Mouse (Mus musculus) ES-CJ7 (cell line): Measurements from ENCODE around the gene Sort1.
"Not testable (repeated sequence)": the region's sequence is repeated elsewhere in the genome, so short reads cannot be mapped to it uniquely, and the experiment has no call there.

ENCODE experiments used
- DNase-seq: peaks from one replicate; pipeline ENCODE4 v3.0.0; 2011; ENCODE audit warnings: low read depth, low spot score

Sort1 gene

DNA sequence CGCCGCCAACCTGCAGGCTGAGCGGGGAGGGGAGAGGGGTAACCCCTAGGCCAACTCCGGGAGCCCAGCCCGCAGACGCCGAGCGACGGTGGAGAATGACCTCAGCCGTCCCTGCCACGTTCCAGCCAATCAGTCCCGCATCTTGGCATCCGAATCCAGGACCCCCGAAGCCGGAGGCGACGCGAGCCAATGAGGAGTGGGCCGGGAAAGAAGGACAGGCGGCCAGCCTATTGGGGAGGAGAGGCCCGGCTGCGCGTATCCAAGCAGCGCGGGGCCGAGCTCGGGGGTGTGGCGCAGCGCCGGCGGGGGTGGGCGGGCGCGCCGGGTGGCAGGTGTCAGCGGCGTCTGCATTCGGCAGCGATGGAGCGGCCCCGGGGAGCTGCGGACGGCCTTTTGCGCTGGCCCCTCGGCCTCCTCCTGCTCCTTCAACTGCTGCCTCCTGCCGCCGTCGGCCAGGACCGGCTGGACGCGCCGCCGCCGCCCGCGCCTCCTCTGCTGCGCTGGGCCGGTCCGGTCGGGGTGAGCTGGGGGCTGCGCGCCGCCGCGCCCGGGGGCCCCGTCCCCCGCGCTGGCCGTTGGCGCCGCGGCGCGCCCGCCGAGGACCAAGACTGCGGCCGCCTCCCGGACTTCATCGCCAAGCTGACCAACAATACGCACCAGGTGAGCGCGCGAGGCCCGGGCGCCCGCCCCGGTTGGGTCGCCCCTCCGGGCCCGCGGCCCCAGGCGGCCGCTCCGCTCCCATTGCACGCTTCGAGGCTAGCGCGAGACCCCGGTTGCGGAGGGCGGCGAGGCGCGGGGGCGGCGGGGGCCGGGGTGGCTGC lies at the start of gene Sort1:
TSS of gene Sort1 (plus strand) at position 302 of the 821 bp plus-strand sequence.
- peak; percentile 89 for DNase-seq

DNA sequence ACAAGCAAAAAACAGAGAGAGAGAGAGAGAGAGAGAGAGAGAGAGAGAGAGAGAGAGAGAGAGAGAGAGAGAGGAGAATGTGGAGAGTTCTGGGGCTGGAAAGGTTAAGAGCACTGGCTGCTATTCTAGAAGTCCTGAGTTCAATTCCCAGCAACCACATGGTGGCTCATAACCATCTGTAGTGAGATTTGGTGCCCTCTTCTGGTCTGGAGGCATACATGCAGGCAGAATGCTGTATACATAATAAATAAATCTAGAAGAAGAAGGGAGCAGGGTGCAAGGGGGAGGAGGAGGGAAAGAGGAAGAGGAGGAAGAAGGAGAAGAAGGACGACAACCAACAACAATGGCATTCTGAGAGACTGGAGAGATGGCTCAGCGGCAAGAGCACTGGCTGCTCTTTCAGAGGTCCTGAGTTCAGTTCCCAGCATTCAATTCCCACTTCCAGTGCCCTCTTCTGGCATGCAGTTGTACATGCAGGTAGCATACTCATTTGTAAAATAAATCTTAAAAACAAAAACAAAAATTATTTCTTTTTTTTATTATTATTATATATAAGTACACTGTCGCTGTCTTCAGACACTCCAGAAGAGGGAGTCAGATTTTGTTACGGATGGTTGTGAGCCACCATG lies 46.3 kb upstream of the Sort1 start:
- peak; percentile 49 for DNase-seq

DNA sequence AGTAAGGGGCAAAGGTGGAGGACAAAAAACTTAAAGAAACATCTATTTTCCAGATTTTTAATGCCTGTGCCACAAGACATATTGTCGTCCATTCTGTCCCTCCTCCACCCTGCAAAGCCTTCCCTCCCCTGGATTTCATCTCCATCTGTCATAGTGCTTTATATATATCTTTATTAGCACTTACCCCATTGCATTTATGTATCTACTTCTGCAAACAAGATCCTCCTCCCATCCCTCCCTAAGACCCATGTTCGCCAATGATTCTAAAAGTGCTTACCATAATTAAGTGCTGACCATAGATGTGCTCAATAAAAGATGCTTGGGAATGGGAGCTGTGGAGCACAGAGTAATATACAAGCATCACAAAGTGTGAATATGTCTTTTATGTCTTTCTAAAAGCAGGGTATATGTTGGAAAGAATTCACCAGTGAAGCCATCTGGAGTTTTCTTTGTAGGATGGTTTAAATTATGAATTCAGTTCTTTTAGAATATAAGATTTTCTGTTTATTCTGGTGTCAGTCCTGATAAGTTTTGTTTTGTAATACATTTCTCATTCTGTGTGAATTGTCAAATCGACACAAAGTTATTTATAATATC lies 42.5 kb upstream of the Sort1 start:
- no peak for DNase-seq

DNA sequence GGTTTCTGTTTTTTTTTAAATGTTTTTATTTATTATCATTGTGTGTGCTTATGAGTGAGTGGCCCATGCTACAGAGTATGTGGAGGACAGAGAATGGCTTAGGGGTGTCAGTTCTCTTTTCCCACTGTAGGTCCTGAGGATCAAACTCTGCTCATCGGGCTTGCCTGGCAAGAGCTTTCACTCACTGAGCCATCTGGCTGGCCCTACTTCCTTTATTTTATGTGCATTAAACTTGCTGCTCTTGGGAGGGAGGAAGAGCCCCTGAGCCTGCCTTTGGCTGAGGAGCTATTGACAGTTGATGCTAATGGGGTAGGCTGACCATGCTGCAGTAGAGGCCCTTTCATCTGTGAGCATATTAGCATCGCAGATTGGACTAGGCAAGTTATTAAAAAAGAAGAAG lies 37.0 kb upstream of the Sort1 start:
- DNase-seq, result no peak

DNA sequence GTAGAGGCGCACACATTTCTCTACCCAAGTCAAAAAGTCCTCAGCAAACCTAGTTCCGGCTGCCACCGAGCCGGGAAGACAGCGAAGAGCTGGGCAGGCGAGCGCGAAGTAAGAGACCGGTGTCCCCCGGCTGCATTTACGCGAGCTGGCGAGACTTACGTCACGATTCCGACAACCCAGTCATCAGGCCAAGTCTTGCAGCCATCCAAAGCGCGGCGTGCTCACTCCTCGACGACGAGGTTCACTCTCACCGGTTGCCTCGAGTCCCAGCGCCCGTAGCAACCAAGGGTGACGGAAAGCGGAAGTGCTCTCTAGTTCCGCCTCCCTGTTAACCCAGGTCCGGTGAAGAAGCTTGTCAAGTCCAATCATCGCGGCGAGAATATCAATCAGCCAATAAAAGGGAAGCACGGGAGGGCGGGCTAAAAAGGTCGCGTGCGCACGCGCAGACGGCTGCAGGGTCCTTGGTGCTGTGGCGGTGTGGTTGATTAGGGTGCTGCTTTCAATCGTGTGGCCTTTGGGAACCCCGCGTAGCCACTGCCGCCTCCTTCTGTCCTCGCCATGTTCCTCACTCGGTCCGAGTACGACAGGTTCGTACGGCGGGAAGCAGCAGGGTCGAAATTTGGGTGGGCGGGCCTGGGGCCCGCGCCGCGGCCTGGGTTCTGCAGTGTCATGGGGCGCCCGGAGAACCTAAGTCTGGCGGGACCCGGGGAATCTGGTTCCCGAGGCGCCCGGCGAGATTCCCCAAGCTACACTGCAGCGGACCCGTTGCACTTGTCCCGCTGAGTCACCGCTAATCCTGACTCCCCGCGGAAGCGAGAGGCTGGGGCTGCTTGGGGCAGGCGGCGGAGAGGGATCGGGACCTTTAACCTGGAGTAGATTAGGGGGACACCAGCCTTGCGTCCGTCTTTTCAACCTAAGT lies 26.9 kb upstream of the Sort1 start, which contains the start of gene Psma5:
TSS of gene Psma5 (plus strand) at position 208 of the 919 bp plus-strand sequence.
- DNase-seq, result peak; percentile 99

DNA sequence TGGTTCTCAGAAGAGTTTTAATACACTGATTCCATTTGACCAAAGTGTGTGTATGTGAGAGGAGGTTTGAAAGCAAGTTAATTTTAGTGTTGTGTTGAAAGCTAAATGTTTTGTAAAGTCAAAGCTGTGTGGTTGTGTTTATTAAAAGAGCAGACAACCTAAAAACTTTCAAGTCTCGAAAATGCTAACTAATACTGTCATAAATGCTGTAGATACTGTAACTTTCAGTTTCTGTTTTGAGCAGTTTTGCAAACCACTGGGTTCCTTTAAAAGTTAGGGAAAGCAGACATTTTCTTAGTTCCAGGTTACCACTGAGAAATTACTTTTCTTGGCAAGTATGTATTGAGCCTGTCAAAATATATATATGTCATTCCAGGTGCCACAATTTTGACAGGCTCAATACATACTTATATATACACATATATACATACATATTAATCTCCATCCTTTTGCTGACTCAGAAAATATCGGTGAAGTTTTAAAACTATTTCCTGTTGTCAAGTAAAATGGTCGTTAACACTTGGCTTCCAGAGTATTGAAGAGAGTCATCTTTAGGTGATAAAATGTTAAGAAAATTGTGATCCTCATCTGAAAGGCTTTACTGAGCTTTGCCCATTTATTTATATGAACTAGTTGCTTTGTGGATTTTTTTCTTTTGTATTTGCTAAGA lies 25.9 kb upstream of the Sort1 start:
- DNase-seq, result no peak

DNA sequence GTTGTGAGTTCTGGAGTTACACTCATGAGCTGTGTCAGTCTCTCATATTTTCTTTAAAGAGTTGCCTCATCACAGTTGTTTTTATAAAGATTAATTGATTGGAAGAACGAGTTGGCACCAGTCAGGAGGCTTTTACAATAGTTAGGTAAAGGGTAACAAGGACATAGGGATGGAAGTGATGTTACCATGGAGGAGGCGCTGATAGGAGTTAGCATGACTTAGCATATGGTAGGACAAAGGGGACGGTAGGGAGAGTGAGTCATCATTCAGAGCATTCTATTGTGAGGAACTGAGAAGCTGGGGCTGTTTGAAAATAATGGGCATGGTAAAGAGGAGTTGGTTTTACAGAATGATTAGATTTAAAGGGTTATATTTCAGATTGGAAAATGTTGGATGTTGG lies 24.6 kb upstream of the Sort1 start:
- DNase-seq, result peak; percentile 17

DNA sequence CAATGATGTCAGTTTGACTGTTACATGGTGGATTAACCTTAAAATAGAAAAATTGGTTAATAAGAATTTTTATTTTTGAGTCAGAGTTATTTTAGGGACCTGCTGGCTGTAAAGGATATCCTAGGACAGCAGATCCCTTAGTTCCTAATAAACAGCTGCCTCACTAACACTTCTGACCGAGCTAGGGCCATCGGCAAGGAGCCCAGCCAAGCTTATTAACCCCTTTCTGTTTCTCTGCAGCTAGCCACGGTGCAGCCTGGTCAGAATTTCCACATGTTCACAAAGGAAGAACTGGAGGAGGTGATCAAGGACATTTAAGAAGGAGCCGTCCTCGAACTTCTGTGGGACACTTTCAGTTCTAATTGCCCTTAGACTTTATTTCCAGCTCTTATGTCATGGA lies 4.4 kb upstream of the Sort1 start:
- not testable (repeated sequence) for DNase-seq

DNA sequence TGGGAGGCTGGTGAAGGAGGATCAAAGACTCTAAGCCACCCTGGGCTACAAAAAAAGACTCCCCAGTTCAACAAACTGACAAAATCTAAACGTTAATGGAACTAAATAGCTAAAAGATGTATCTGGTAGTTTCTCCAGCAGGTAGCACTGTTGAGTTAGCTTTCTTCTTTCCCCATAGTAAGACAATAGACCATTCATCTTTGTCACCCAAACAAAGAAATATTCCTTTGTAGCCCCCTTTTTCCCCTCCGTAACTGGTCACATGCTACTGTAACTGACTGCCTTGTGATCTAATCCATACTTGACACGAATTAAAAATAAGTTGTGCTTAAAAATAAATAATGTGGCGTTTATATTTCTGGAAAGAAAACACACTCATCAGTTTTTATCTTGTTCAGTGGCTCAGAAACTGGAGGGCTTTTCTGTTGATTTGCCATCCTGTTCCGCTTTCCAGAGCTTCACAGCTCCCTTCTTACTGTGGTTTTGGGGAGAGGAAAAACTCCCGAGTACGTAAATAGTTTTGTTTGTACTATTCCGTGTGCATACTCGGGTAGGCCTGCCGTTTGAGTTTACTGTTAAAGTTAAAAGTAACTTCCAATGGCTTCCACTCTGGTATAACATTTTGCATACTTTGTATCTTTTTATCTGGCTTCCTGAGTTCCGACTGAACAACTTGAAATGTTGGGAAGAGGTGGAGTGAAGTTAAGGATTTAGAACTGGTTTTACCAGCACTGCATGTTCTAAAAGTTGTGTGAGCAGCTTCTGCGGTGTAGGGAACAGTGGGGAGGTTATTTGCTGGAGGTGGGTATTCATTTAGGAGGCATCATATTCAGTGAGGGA lies 1.3 kb upstream of the Sort1 start:
- peak; percentile 52 for DNase-seq

DNA sequence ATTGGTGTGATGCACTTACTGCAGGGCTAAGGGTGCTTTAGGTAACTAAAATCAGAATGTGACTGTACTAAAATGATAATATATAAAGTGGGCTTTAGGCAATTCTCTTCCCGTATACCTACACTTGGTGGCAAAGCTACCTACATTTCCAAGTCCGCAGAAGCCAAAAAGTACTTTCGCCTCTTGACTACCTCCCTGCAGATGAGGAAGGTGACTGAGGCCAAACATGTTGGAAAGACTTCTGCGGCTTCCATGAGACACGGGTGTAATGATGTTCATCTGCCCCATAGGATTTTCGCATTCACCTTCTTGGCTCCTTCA lies 681 bp upstream of the Sort1 start:
- no peak for DNase-seq

DNA sequence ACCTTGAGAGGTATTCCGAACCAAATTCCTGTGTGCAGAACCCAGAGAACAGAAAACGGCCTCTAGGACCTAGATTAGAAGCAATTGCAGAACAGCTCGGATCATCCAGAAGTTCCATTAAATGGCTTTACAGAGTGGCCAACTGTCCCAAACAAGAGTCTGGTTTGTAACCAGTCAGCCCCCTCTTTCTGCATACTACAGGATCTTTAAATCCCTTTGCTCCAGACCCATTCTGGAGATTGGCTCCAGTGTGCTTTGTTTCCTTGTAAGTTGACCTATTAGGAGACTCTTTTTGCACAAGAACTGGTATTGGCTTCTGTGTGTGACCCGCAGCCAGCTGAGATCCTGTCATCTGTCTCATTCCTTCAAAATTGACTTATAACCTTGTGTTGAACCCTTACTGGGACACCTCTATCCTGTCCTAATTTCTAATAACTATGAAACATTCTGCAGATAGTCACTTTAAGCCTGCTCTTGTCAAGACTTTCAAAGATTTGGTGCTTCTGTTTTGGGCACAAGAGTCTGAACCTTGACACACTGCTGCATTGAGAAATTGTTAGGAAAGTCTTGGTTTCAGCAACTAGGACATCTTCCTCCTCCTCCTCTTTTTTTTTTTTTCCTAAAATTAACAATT lies 1.3 kb downstream of the Sort1 start:
- DNase-seq, result no peak

DNA sequence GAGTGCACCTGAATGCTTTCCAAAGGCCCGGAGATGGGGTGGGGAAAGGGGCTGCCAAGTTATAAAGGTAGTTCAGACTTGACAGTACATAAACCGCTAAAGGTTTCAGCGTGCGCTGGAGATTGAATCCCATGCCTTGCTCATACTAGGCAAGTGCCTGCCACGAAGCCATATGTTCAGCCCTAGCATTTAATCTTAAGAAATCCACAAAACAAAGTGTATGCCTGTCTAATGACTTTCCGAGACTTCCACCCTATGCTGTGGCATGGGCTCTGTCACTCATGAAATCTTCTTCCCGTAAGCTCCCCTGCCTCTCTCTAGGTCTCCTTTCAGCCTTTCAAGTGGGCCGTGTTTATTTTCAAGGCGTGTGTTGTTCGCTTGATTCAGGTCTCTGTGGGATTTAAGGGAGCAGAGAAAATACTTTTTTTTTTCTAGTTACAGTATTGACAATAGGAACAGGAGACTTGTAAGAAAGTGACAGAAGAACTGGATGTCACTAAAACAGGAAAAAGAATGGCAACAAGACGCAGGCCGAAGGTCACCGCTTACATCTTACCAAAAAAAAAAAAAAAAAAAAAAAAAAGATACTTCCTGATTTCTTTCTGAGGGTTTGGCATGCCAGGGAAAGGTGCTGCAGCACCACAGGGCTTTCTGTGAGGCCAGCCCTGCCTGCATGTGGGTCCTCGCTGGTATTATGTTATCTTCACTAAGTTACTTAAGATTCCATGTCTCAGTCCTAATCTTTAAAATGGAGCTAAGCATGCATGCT lies 3.0 kb downstream of the Sort1 start:
- DNase-seq, result no peak

DNA sequence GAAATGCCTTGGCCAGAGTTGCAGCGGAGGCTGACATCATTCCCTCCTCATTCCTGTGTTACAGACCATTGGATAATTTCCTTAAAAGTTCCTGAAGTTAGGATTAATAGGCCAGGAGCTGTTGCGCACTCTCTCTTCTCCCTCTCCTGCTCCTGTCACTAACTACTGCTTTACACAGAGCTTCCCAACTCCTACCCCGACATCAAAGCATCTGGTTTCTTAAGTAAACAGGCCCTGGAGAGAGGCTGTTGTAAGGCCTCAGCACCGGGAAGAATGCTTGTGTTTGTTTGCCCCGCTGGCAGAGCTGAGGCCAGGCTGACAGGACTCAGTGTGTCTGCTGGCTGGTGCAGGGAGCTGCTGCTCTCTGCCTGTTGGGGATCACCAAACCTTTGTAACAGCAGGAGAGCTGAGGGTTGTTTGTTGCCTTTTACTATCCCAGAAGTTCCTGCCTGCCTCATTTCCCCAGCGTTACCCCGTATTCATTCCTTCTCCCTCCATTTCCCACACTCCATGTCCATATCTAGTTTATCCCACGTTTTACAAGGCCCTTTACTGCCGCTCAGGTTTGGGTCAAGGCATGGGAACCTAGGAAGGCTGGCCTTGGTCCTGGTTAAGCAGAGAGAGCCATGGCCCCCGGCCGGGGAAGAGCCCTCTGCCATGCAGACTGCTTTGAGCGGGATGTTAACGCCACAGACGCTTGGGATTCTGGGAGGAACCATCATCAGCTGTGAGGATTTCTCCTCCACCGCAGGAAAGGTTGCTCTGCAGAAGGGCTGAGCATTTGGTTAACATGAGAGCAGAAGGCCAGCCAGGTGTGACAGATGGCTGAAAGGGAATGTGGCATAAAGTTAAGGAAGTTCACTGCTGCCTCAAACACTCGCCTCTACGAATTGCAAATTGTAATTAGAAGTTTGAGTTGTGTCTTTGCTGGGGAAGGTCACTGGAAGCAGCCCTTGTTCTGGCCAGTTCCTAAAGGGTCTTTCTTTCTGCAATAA lies 4.2 kb downstream of the Sort1 start:
- no peak for DNase-seq

DNA sequence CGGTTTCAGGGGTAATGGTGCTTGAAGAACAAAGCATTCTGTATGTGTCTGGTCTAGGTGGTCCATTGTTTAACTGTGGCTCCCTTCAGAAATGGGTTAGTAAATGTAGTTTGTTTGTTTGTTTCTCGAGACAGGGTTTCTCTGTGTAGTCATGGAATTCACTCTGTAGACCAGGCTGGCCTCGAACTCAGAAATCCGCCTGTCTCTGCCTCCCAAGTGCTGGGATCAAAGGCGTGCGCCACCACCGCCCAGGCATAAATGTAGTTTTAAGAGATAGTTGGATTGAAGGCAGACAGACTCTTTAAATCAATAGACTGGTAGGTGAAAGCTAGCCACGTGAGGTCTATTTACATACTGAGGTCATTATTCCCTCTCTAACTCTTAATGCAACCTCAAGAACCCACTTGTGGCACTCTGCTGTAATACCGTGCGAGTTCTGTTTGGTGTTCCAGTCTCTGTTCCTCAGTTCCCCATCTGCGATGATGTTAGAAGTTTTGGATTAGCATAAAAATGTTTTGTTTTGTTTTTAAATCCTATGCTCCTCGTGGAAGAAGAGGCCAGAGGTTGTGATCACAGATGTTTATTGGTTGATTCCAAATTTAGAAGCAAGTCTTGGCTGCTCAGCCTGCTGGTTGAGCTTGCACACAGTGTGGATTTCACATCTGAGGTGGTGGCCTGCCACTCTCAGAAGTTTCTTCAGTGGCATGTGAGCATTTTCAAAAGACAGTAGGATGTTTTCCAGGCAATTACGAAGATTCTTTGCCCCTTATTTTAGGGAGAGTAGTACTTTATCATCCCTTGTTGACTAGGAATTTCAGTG lies 5.6 kb downstream of the Sort1 start:
- DNase-seq, result no peak

DNA sequence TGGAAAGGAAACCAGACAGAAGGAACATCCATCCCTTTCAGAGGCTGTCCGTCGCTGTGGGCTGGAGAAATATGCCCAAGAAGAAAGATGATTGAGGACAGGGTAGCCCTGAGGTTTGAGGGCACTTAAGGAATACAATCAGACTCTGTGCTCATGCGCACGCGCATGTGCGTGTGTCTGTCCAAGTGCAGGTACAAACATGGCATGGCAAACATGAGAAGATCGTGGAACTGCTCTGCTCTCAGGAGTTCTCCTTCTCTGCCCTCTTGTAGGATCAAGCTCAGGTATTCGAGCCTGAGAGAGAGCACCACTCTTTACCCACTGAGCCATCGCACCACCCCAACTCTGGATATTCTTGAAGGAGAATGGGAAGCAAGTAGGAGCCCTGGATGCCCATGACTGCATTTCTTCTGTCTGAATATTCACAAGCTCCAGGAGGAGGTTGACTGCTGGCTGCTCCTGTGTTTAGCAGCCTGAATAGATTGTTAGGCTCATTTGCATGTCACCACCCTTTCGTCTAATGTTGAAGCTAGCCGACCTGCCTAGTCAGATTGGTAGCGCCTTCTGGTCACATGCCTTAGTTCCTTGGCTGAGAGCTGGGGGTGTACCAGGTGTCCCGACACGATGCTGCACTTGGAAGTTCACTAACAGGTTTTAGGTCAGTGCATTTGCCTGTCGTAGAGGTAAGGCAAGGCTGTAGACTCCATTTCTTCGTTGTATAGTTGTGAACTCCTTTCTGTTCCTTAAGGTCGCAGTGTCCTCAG lies 7.3 kb downstream of the Sort1 start:
- DNase-seq, result peak; percentile 67

DNA sequence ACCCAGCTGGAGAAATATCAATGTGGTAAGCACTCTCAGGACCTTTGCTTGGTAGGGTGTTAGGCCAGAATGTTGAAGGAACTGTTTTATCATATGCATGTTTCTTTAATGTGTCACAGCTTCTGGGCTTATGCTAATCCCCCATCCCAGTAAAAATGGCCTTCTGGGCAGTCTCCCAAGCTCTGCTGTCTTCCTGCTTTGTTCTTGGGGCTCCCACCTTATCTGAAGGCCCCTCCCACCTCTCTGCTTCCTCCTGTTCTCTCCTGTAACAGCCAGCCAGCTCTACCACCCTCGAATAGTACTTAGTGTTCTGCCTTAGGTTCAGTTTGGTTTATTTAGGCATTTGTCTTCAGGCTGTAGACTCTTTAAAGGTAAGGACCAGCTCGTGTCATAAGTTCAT lies 10.5 kb downstream of the Sort1 start:
- no peak for DNase-seq
